Mouse (Mus musculus) megakaryocyte-erythroid progenitor cell, adult 5-6 weeks (primary cell): ENCODE measurements around the gene Cpxm2. TPM values are rescaled to one million over a fixed set of nuclear protein-coding genes. Genes with fewer than 3 reads are reported as not detected.

ENCODE experiments used
- ATAC-seq: replicated peaks from 2 replicates; pipeline ENCODE4 v1.8.0; 2016; ENCODE audit warnings: mild to moderate bottlenecking, inconsistent platforms; ENCODE audit not compliant: severe bottlenecking, poor library complexity, low FRiP score, low TSS enrichment
- total RNA-seq, 2 experiments: library from RNA; stranded (forward) in 1 of 2; stranded (reverse) in 1 of 2; fragments of 200-1000, 215-1000 nt in 1 of 2; fragments of >200 nt in 1 of 2; fragmentation: Nextera tagmentation in 1 of 2; gene quantifications; 2 replicates each; pipeline ENCODE4 v1.2.3; 2014 to 2017

The Cpxm2 gene
- total RNA-seq, 2 experiments from 2014 or later, result not detected

GRCm38 (mm10) chr7:132060116-132060515 lies 94.4 kb downstream of the Cpxm2 start:
- ATAC-seq, result no peak

- no peak for ATAC-seq
Observed at GRCm38 (mm10) chr7:132056565-132056964, 98.0 kb downstream of the Cpxm2 start.

- ATAC-seq, result no peak
Observed at GRCm38 (mm10) chr7:132046662-132047061, 107.9 kb downstream of the Cpxm2 start.

GRCm38 (mm10) chr7:132031940-132032531 lies 122.5 kb downstream of the Cpxm2 start:
- no peak for ATAC-seq

- ATAC-seq, result no peak
Observed at GRCm38 (mm10) chr7:132026671-132027070, 127.9 kb downstream of the Cpxm2 start.

- no peak for ATAC-seq
Observed at GRCm38 (mm10) chr7:132025591-132025990, 128.9 kb downstream of the Cpxm2 start.

- no peak for ATAC-seq
Observed at GRCm38 (mm10) chr7:132015933-132016332, 138.6 kb downstream of the Cpxm2 start.

GRCm38 (mm10) chr7:132015193-132015592 lies 139.3 kb downstream of the Cpxm2 start:
- ATAC-seq, result no peak

- ATAC-seq, result no peak
Observed at GRCm38 (mm10) chr7:132013970-132014369, 140.6 kb downstream of the Cpxm2 start.

- ATAC-seq, result no peak
Observed at GRCm38 (mm10) chr7:132012969-132013679, 141.4 kb downstream of the Cpxm2 start.

GRCm38 (mm10) chr7:132009002-132009401 lies 145.5 kb downstream of the Cpxm2 start:
- ATAC-seq, result no peak

- no peak for ATAC-seq
Observed at GRCm38 (mm10) chr7:132005996-132006696, 148.4 kb downstream of the Cpxm2 start.

- ATAC-seq, result no peak
Observed at GRCm38 (mm10) chr7:131992873-131993272, 161.7 kb downstream of the Cpxm2 start.

- no peak for ATAC-seq
Observed at GRCm38 (mm10) chr7:131992226-131992625, 162.3 kb downstream of the Cpxm2 start.

- no peak for ATAC-seq
Observed at GRCm38 (mm10) chr7:131989056-131989455, 165.5 kb downstream of the Cpxm2 start.

Other genes with a start within 250 kb of the Cpxm2 start
- not detected in 2 replicates for gene Gpr26, start 188.3 kb downstream of the Cpxm2 start, total RNA-seq (2014; fragmentation: Nextera tagmentation)
- not detected in 2 replicates for gene Gpr26, start 188.3 kb downstream of the Cpxm2 start, total RNA-seq (2017)
- gene Chst15, start 162.5 kb upstream of the Cpxm2 start, total RNA-seq (2014; fragmentation: Nextera tagmentation), result 16.0 and 18.4 TPM in 2 replicates
- gene Chst15, start 162.5 kb upstream of the Cpxm2 start, total RNA-seq (2017), result 11.0 and 13.8 TPM in 2 replicates